Mouse (Mus musculus) embryonic stem cell, embryonic (primary cell): ENCODE data around the gene Sycp2.
"Not testable (repeated sequence)": the region's sequence is repeated elsewhere in the genome, so short reads cannot be mapped to it uniquely, and the experiment has no call there.

Experiments
- CTCF ChIA-PET, 4 experiments: fragments of 300-600 bp in 2 of 4; fragments of 350-600 bp in 2 of 4; sonication (Branson Sonifier 250); formaldehyde crosslinking; loops; one replicate each; lab custom pipeline; 2022; ENCODE audit warnings: inconsistent platforms in 2 of 4; lab: Charles Lee
- POLR2A ChIA-PET, 4 experiments: fragments of 300-600 bp in 2 of 4; fragments of 350-600 bp in 2 of 4; sonication (Branson Sonifier 250); formaldehyde crosslinking; loops; one replicate each; lab custom pipeline; 2022; ENCODE audit warnings: antibody characterized with exemption in 4 of 4, inconsistent platforms in 1 of 4; lab: Charles Lee

Sycp2 gene

DNA sequence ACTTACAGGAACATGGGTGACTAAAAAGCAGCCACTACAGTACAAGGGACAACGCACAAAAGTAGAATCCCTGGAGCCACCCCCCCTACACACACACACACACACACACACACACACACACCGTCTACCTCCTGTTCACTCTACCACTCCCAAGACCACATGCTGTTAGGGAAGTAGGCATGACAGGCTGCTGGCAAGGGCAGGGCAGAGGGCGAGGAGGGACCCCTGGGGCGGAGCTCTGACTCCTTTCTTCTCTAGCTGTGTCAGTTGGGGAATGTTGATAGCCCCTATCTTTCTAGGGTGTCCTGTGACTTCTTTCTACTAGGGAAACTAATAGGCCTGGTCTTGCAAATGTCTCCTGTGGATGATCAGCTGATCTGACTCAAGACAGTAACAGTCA is 9.5 kb upstream of the Sycp2 start:
- CTCF ChIA-PET: interaction anchor here in 1 of 4 experiments (0.7 kb wide), 1 partner anchor 612 kb away, joined by 9 read pairs; no protein-coding TSS in a partner anchor
- POLR2A ChIA-PET: interaction anchor here in 1 of 4 experiments (0.6 kb wide), 1 partner anchor 98 kb away, joined by 3 read pairs; no protein-coding TSS in a partner anchor

DNA sequence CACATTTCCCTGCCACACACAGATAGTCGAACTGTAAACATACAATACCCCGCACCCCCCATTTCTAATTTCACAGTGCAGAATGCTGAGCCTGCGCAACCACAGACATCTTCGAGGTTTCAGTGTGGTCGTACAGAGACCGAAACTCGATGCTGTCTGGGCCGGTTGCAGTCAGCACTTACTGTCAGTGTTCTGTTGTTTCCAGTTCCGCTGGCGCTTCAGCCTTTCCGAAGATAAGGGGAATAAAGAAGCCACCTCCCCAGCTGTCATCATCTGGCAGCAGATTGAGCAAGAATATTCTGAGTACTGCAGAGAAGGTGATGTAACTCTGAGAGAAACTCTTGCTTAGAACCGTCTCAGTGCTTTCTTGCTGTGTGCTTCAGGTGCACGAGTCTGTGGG is 8.9 kb upstream of the Sycp2 start:
- CTCF ChIA-PET: interaction anchor here in 1 of 4 experiments (0.7 kb wide), 1 partner anchor 613 kb away, joined by 9 read pairs; no protein-coding TSS in a partner anchor
- POLR2A ChIA-PET: interaction anchor here in 1 of 4 experiments (0.9 to 1.1 kb wide), 2 partner anchors 60 to 218 kb away, joined by 3 to 10 read pairs; no protein-coding TSS in a partner anchor

DNA sequence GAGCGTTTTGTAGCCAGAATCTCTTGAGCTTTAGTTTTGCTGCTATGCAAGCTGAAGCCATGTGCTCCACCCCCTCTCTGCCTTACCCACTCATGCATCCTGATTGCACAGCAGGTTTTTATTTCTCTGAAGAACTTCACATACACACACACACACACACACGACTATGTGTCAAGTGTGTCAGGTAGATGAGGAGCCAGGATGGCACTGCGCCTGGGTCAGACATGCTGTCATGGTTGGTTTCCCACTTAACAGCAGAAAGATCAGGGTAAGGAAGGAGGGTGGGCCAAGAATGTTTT is 7.6 kb upstream of the Sycp2 start:
- POLR2A ChIA-PET: interaction anchor here in 2 of 4 experiments (0.6 to 0.7 kb wide), 2 partner anchors 11 to 1149 kb away, joined by 3 read pairs; no protein-coding TSS in a partner anchor
- CTCF ChIA-PET: interaction anchor here in 1 of 4 experiments (0.6 to 0.9 kb wide), 4 partner anchors 314 to 1818 kb away, joined by 3 to 4 read pairs (median 3); no protein-coding TSS in a partner anchor

DNA sequence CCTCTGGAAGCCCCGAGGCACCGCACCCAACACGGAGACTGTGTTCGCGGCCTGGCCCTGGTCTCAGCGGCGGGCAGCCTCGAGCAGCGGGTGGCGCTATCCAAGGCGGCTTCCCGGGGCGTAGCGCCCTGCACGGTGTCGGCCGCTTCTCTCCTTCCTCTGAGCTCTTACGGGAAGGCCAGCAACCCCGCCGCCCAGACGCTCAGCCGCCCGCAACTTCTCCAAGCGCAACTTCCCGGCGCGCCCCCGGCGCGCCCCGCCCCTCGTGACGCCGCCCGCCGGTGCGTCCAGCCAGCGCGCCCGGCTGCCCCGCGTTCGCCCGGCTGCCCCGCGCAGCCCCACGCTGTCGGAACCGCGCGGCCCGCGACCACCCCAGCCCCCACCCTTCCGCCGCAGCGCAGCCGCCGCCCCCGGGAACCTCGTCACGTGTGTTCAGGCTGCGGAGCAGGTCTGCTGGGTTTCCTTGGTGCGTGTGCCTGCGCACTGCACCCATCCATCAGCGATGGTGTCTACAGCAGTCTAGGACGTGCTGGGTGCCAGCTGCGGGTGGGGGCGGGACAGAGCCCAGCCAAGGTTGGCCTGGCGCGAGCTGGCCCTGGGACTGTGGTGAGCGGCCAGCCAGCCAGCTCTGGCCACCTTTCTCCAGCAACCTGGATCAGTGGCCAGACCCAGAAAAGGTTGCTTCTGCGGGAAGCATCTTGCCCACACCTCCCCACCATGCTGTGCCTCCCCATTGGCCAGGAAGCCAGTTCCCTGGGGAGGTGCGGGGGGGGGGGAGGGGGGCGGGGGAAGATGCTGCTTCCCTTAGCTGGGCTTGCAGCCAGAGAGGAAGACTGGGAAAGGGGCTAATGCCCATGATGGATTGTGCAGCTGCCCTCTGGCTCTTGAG is 7.0 kb upstream of the Sycp2 start, which contains the start of the genes Ppp1r3d and Fam217b:
Ppp1r3d (minus strand) TSS at position 212 of the 889 bp plus-strand sequence.
Fam217b (plus strand) TSS at position 264 of the 889 bp plus-strand sequence.
- POLR2A ChIA-PET: interaction anchor here in 2 of 4 experiments (0.6 to 1.0 kb wide), 3 partner anchors 12 to 1340 kb away, joined by 3 to 6 read pairs (median 3); partner anchors contain the start of gene Gm14401 (in 1 of the 2)
- CTCF ChIA-PET: interaction anchor here in 1 of 4 experiments (0.6 to 0.9 kb wide), 4 partner anchors 313 to 1819 kb away, joined by 3 to 4 read pairs (median 3); no protein-coding TSS in a partner anchor

DNA sequence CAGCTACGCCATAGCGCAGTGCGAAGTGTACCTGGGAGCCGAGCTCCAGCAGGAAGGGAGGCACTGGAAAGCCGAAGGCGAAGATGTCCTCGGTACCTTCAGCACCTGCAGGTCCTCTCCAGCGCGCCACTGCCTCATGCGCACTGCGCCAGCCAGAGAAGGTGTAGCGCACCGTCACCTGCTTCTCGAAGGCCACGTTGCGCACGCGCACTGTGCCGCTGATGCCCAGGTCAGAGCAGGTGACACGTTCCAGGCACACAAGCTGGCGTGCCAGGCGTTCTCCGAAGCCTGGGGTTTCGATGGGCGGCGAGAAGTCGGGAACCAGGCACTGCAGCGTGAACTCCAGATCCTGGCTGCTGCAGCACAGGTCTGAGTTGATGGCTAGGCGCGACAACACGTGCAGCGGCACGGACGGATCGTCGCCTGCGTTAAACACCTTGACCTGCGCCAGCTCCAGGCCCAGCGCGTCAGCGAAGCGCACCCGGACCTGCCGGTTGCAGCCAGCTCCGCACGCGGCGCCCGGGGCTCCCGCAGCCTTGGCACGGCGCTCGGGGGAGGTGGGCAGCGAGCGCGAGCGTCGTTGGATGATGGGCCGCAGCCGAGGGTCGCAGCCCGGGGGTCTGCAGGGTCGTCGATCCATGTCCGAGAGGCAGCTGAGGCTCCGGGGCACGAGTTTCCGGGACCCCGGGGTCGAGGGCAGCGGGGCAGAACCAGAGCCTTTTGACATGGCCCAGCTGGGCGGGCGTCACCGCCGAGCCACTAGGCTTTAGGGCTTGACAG is 6.2 kb upstream of the Sycp2 start:
- ChIA-PET POLR2A (interaction anchor here in 2 of 4 experiments (0.8 to 1.7 kb wide), 3 partner anchors 11 to 1340 kb away, joined by 3 to 6 read pairs (median 6); partner anchors contain the start of gene Gm14401 (in 1 of the 2)), CTCF (interaction anchor here in 2 of 4 experiments (0.6 to 1.2 kb wide), 2 partner anchors 276 to 296 kb away, joined by 3 read pairs; no protein-coding TSS in a partner anchor)

DNA sequence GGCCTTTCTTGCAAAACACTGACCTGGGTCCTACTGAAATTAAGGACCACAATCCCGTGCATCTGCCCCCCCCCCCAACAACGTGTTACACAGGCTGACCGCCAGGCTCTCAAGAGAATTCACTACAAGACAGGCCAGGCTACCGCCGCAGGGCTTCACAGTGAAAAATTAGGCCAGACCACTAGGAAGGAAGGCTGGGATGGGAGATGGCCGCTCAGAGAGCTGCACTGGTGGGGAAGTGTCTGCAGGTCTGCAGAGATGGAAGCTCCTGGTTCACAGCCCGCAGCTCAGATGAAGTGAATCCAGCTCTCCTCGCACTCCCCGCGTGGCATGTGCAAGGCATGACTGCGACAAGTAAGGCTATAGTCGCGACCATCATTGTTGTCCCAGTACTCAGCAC is 5.6 kb upstream of the Sycp2 start:
- POLR2A ChIA-PET: interaction anchor here in 2 of 4 experiments (0.8 to 1.7 kb wide), 2 partner anchors 12 to 298 kb away, joined by 3 to 6 read pairs; no protein-coding TSS in a partner anchor
- CTCF ChIA-PET: interaction anchor here in 2 of 4 experiments (0.6 to 1.2 kb wide), 3 partner anchors 9 to 295 kb away, joined by 3 to 4 read pairs (median 3); no protein-coding TSS in a partner anchor

DNA sequence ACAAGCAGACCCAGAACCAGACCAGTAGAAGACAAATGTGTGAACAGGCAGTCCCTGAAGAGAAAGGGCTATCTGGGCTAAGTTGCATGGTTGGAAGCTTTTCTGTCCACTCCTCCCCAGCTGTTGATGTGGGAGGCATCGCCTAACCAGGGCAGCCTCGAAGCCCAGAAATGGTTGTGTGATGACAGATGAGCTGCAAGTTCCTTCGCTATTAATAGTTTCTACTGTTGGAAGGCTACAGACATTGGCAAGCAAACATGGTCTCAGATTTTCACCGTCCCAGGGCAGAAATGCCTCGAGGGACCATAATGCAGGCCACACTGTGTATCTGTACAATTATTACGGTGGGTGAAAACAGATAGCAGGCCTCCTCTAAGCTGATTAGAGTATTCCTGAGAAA is 5.1 kb upstream of the Sycp2 start:
- CTCF ChIA-PET: interaction anchor here in 2 of 4 experiments (0.6 to 0.7 kb wide), 2 partner anchors 8 to 294 kb away, joined by 3 to 4 read pairs; no protein-coding TSS in a partner anchor
- POLR2A ChIA-PET: interaction anchor here in 1 of 4 experiments (1.7 kb wide), 1 partner anchor 12 kb away, joined by 3 read pairs; no protein-coding TSS in a partner anchor

DNA sequence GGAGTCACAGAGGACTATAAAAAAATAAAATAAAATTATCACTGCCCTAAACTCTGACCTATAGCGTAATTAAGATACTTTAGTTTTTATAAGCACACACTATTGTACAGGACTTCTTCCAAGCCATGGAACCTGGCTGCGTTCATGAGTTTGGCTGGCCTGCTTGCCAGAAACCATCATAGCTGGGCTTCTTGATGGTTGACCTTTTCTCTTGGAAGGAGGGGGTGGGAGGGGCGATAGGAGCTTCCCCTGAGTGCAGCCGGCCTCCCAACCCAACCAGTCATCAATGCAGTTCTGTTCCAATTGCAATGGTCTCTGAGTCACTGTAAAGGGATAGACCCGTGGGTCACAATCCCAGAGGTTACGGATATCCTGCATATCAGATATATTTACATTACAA is 2.8 kb upstream of the Sycp2 start:
- CTCF ChIA-PET: interaction anchor here in 2 of 4 experiments (0.6 kb wide), 2 partner anchors 48 to 267 kb away, joined by 3 to 7 read pairs; no protein-coding TSS in a partner anchor
- POLR2A ChIA-PET: no interaction called here

DNA sequence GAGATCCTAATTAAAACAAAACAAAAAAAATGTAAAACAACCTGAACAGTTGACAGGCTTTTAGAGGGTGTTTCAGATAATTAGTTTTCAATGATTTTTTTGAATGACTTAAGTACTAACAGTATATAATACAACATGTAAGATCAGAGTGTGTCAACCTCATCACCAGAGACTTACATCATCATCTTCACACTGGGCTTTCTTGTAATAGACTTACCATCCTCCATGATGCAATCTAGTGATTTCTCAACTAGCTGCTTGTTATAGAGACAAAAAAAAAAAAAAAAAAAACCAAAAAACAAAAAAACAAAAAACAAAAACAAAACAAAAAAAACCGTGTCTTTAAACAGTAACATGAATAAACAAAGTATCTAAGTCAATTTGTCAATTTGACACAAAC is 1.5 kb upstream of the Sycp2 start:
- ChIA-PET POLR2A (no interaction called here), CTCF (interaction anchor here in 1 of 4 experiments (1.1 kb wide), 1 partner anchor 595 kb away, joined by 5 read pairs; no protein-coding TSS in a partner anchor)

DNA sequence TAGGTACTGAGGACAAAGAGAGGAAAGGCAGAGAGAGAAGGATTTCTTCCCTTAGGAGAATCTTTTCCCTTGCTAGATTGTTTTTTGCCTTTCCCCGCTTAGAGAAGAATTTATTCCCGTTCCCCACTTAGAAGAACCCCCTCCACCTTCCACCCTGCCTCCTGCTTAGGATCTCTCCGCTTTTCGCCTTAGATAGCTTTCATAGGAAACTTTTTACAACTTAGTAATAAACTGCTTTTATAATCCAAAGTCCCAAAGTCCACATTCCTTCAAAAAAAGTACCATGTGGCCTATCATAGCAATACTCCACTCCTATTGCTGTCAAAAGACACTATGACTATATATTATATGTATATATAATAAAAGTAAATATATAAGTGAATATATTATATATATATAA is 64.9 kb downstream of the Sycp2 start:
- POLR2A ChIA-PET: interaction anchor here in 1 of 4 experiments (0.6 kb wide), 1 partner anchor 1269 kb away, joined by 5 read pairs; the partner anchor contains the start of gene Gm14401

DNA sequence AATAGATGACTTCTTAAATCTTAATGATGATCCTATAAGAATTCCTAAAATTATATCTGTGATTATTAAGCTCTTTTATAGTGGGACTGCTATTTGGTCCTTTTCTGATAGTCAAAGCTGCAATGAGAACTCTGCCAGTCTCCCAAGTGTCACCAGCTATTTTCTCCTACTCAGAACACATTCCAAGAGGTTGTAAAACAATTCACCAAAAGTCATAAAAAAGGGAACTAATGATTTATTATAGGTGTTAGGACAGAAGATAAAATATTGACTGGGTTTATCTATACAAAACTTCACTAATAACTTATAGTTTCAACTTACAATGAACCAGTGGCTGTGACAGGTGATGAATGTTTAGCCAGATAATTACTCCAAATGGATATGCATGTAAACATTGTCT is 65.4 kb downstream of the Sycp2 start:
- POLR2A ChIA-PET: not testable (repeated sequence)
- CTCF ChIA-PET: interaction anchor here in 3 of 4 experiments (0.5 to 1.6 kb wide), 4 partner anchors 55 to 244 kb away, joined by 3 to 4 read pairs (median 3); no protein-coding TSS in a partner anchor

More for the DNA sequence above, 64.9 kb downstream of the Sycp2 start:
- CTCF ChIA-PET: interaction anchor here in 1 of 4 experiments (0.9 to 1.6 kb wide), 3 partner anchors 205 to 243 kb away, joined by 3 to 4 read pairs (median 3); no protein-coding TSS in a partner anchor

DNA sequence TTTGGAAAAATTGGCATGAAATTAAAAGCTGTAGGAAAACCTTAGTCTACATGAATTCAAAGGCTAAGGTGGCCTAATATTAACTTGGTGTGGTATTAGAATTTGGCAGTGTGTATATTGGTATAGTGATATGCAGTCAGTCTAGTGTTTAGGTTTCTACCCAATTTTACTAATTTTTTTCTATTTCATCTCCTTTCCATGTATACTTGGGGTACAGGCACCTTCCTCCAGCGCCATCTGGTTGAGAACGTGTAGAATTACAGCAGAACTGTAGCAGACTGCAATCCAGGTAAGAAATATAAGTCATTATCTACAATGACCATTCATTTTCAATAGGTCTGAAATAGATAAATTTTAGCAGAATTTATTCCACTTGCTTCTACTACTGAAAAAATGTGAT is 68.4 kb downstream of the Sycp2 start:
- ChIA-PET POLR2A (no interaction called here), CTCF (interaction anchor here (0.6 to 4.8 kb wide), 16 partner anchors 9 to 241 kb away, joined by 3 to 39 read pairs (median 7); no protein-coding TSS in a partner anchor)

DNA sequence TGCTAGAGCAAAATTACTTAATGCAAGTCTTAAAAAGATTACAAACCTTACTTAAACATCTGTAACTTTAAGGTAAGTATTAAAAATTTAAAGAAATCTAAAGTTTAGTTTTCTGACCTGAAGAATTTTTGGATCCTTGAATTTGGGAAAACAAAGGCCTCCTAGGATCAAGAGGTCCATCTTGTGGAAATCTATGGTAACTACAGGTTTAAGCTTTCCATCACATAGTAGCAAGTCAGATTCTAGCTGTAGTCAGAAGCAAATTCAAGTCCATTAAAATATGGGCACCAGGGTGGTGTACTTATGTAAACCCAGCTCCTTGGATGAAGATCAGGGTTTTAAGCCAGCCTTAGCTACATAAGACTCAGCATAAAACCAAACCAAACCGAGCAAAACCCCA is 69.6 kb downstream of the Sycp2 start:
- POLR2A ChIA-PET: interaction anchor here in 1 of 4 experiments (1.9 kb wide), 1 partner anchor 11 kb away, joined by 6 read pairs; no protein-coding TSS in a partner anchor
- CTCF ChIA-PET: interaction anchor here (0.5 to 4.8 kb wide), 34 partner anchors 10 to 246 kb away, joined by 3 to 39 read pairs (median 4); partner anchors contain the start of gene Phactr3 (in 1 of the 4)

DNA sequence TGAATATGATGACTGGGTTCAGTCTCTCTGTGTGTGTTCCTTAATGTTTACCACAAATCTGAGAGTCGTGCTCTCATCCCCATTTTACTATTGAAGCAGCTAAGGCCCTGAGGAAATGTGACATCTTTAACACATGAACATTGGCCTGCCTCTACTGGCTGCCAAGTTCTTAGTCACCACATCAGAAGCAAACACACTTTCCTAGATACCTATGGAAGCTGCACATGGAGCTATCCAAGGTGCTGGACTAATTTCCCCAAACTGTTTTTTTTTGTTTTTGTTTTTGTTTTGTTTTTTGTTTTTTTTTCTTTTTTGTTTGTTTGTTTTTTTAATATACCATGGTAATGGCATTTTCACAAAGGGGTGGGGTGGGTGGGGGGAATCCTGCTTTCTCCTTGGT is 77.5 kb downstream of the Sycp2 start:
- ChIA-PET CTCF (interaction anchor here in 3 of 4 experiments (0.6 to 1.6 kb wide), 7 partner anchors 42 to 232 kb away, joined by 3 to 9 read pairs (median 3); no protein-coding TSS in a partner anchor), POLR2A (no interaction called here)

DNA sequence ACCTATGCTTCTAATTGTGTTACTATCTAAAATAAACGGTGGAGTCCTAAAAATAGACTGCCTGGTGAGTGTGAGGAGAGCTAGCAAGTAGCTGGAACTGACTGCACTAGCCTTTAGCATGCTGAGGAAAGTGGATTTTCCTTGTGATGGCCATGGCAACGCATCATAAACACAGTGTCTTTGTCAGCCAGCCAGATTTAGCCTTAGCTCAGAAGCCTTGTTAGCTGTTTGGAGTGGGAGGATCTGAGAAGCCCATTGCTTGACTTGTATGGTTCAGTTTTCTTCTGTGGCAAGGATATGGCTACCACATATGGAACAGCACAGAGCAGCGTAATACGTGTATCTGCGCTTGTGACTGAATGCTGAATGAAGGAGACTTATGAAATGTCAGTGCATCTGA is 77.9 kb downstream of the Sycp2 start:
- CTCF ChIA-PET: interaction anchor here in 3 of 4 experiments (0.6 to 1.6 kb wide), 6 partner anchors 54 to 231 kb away, joined by 3 to 9 read pairs (median 3); no protein-coding TSS in a partner anchor

DNA sequence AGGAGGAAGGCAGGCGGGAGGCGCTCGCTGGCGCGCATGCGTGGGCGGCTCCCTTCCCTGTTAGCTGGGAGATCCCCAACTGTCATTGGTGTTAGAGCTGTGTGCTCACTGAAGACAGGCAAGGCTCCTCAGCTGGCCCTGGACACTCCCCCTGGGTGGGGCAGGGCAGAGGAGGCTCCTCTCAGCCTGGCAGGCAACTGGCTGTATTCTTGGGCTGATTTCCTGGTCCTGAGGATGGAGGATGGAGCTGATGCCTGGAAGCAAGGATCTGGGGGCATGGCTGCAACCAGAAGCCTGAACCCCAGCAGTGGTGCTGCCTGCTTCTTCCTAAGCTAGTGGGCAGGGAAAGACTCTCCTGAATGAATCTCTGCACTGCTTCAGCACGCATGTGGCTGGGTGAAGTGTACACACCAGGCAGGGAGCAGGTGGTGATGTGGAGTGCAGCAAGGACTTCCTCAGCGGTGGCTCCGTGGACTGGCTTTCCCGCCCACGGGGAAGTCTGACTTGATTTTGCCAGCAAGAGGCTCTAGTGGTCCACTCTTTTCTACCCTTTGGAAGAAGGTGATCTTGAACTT is 79.9 kb downstream of the Sycp2 start:
- ChIA-PET POLR2A (interaction anchor here in 1 of 4 experiments (1.1 to 1.5 kb wide), 3 partner anchors 10 to 23 kb away, joined by 3 to 6 read pairs (median 4); no protein-coding TSS in a partner anchor), CTCF (interaction anchor here in 3 of 4 experiments (0.6 to 1.5 kb wide), 9 partner anchors 10 to 540 kb away, joined by 3 to 6 read pairs (median 4); no protein-coding TSS in a partner anchor)

More for the DNA sequence above, 77.9 kb downstream of the Sycp2 start:
- POLR2A ChIA-PET: no interaction called here
